Mouse (Mus musculus) midbrain, postnatal 0 days (tissue): ENCODE measurements around the gene Cdc42. TPM values are rescaled to one million over a fixed set of nuclear protein-coding genes. Genes with fewer than 3 reads are reported as not detected.

Experiments
- ATAC-seq: fragments of 200-750 bp; cut with Nextera tagmentation; 2 replicates; pipeline ENCODE4 v1.8.0; 2017; ENCODE audit warnings: moderate number of reproducible peaks, mild to moderate bottlenecking, moderate TSS enrichment, moderate library complexity; ENCODE audit not compliant: low FRiP score
- DNase-seq: peaks from one replicate; pipeline ENCODE4 v3.0.0-alpha.2; 2015; ENCODE audit warnings: low spot score
- H3K27ac ChIP-seq: fragments of 300-500 bp; sonication (generic); 2 replicates; pipeline ENCODE4 v1.5.1; 2014; ENCODE audit warnings: low read depth, mild to moderate bottlenecking, low read length, mixed read lengths
- H3K27me3 ChIP-seq: fragments of 300-500 bp; sonication (generic); 2 replicates; pipeline ENCODE4 v1.6.1; 2014; ENCODE audit warnings: low read length, control low read depth, mixed read lengths; ENCODE audit not compliant: insufficient read depth
- H3K36me3 ChIP-seq: fragments of 300-500 bp; sonication (generic); 2 replicates; pipeline ENCODE4 v1.6.1; 2014; ENCODE audit warnings: low read length, control low read depth, mixed read lengths; ENCODE audit not compliant: insufficient read depth
- H3K4me1 ChIP-seq: fragments of 300-500 bp; sonication (generic); 2 replicates; pipeline ENCODE4 v1.6.1; 2014; ENCODE audit warnings: mild to moderate bottlenecking, control low read depth, antibody characterized with exemption, low read length, mixed read lengths; ENCODE audit not compliant: insufficient read depth
- H3K4me2 ChIP-seq: fragments of 300-500 bp; sonication (generic); 2 replicates; pipeline ENCODE4 v1.6.1; 2014; ENCODE audit warnings: low read depth, mild to moderate bottlenecking, low read length, mixed read lengths; ENCODE audit not compliant: poor library complexity, severe bottlenecking
- H3K4me3 ChIP-seq: fragments of 300-500 bp; sonication (generic); 2 replicates; pipeline ENCODE4 v1.5.1; 2014; ENCODE audit warnings: low read depth, mild to moderate bottlenecking, low read length, moderate library complexity
- H3K9ac ChIP-seq: fragments of 300-500 bp; sonication (generic); replicated peaks from 2 replicates; pipeline ENCODE4 v1.6.1; 2014; ENCODE audit warnings: mild to moderate bottlenecking, low read length, moderate library complexity, mixed read lengths; ENCODE audit not compliant: poor library complexity, severe bottlenecking
- H3K9me3 ChIP-seq: fragments of 300-500 bp; sonication (generic); 2 replicates; pipeline ENCODE4 v1.6.1; 2016; ENCODE audit warnings: low read length, control low read depth
- CTCF ChIP-seq: IDR thresholded peaks from 2 replicates; pipeline ENCODE4 v1.5.1; 2016; ENCODE audit warnings: antibody characterized with exemption, mild to moderate bottlenecking
- WGBS: fragments of 180-500 bp; shearing (Covaris S2); extraction: QIAGEN DNeasy Blood & Tissue Kit; methylation state at CpG from one replicate; pipeline ENCODE4 v1.1.7; 2014; 5-methylcytosine and 5-hydroxymethylcytosine counted together
- polyA plus RNA-seq: library from polyadenylated mRNA; unstranded; fragments of >200 nt; fragmentation: Nextera tagmentation; extraction: Ambion mirVana; gene quantifications from 2 replicates; pipeline ENCODE4 v1.2.1, GENCODE M21; 2015
- total RNA-seq: library from RNA; depleted of rRNA; stranded (reverse); fragments of >200 nt; gene quantifications from 2 replicates; pipeline ENCODE4 v1.2.3, GENCODE M21; 2014

The Cdc42 gene
- total and polyA plus RNA-seq, 2 experiments from 2014 or later, result 583 to 1,182 TPM

- Histone ChIP-seq H3K4me1 (no peaks in the 10 kb centered on the region), H3K27me3 (no peaks in the 10 kb centered on the region), H3K4me2 (no peak overlapping the region), H3K9ac (no peak overlapping the region), H3K27ac (no peak overlapping the region), H3K9me3 (no peaks in the 10 kb centered on the region), H3K4me3 (no peak overlapping the region), H3K36me3 (peaks cover 6% of the 10 kb centered on the region; the same call in 1 of the 2 replicates)
- TF ChIP-seq CTCF, result no peak
- WGBS, result 86% methylated on average over 4 of the region's 4 CpGs
- ATAC-seq (no peak), DNase-seq (no peak)
These were observed 59.9 kb downstream of the Cdc42 start for GRCm38 (mm10) chr4:137297611-137298010.

- Histone ChIP-seq H3K36me3 (peaks cover 6% of the 10 kb centered on the region; the same call in 1 of the 2 replicates), H3K9me3 (no peaks in the 10 kb centered on the region), H3K27me3 (no peaks in the 10 kb centered on the region), H3K4me1 (no peaks in the 10 kb centered on the region), H3K27ac (no peak overlapping the region), H3K4me3 (no peak overlapping the region), H3K9ac (no peak overlapping the region), H3K4me2 (no peak overlapping the region)
- ATAC-seq, result no peak
- no peak for TF ChIP-seq CTCF
- DNase-seq, result no peak
- 79% methylated on average over 8 of the region's 8 CpGs for WGBS
These were observed 62.6 kb downstream of the Cdc42 start for GRCm38 (mm10) chr4:137294951-137295350.

- DNase-seq, result no peak
- peaks cover 6% of the 10 kb centered on the region; the same call in 1 of the 2 replicates for H3K36me3 ChIP-seq
- no peak overlapping the region for H3K27ac ChIP-seq
- no peaks in the 10 kb centered on the region for H3K27me3 ChIP-seq
- no peaks in the 10 kb centered on the region for H3K9me3 ChIP-seq
- H3K4me2 ChIP-seq, result no peak overlapping the region
- no peak overlapping the region for H3K9ac ChIP-seq
- WGBS, result 85% methylated on average over 5 of the region's 5 CpGs
- TF ChIP-seq CTCF, result no peak
- no peaks in the 10 kb centered on the region for H3K4me1 ChIP-seq
- H3K4me3 ChIP-seq, result no peak overlapping the region
- ATAC-seq, result no peak
These were observed 63.0 kb downstream of the Cdc42 start for GRCm38 (mm10) chr4:137294474-137294873.

GRCm38 (mm10) chr4:137294032-137294431 is 63.5 kb downstream of the Cdc42 start:
- Histone ChIP-seq H3K27ac (no peak overlapping the region), H3K4me1 (no peaks in the 10 kb centered on the region), H3K4me3 (no peak overlapping the region), H3K9me3 (no peaks in the 10 kb centered on the region), H3K36me3 (peaks cover 6% of the 10 kb centered on the region; the same call in 1 of the 2 replicates), H3K9ac (no peak overlapping the region), H3K27me3 (no peaks in the 10 kb centered on the region), H3K4me2 (no peak overlapping the region)
- WGBS, result 84% methylated on average over 7 of the region's 7 CpGs
- no peak for DNase-seq
- ATAC-seq, result no peak
- TF ChIP-seq CTCF, result no peak

DNA sequence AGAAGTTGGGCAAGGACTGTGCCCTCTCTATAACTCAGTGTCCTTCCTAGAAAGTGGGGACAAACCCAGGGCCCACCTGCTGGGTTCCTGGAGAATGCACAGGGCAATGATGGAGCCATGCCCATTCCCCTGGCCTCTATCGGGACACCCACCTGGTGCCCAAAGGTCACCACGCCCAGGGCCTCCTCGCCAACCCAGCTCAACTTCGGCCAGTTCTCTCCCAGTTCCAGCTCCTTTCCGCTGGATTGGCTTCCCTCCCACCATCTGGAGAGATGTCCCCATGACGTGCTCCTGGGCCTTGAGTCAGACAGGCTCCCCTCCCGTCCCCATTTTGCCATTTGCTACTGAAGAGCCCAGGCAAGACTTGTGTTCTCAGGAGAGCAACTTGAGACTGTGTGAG is 64.9 kb downstream of the Cdc42 start:
- H3K27me3 ChIP-seq, result no peaks in the 10 kb centered on the region
- no peaks in the 10 kb centered on the region for H3K9me3 ChIP-seq
- WGBS, result 86% methylated on average over 7 of the region's 7 CpGs
- no peak overlapping the region for H3K9ac ChIP-seq
- DNase-seq, result no peak
- H3K4me3 ChIP-seq, result no peak overlapping the region
- H3K36me3 ChIP-seq, result peaks cover 6% of the 10 kb centered on the region; the same call in 1 of the 2 replicates
- no peaks in the 10 kb centered on the region for H3K4me1 ChIP-seq
- TF ChIP-seq CTCF, result no peak
- H3K27ac ChIP-seq, result no peak overlapping the region
- no peak overlapping the region for H3K4me2 ChIP-seq
- ATAC-seq, result no peak

DNA sequence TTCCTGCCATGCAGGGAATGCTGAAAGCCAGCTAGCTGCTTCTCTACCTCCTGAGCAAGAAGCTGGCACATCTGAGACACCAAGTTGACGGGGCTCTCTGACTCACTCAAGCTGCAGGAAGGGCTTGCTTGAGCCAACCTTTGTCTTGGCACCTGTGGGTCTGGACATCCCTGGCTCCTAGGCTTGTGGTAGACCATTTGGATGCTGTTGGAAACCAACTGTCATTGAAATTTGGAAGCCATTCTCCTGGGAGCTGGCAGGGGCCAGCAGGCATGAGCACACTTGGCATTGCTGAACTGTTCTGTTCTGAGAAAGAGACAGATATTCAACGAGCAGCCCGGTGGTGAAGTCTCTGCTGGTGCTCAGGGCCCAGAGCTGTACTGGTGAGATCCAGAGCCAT is 67.3 kb downstream of the Cdc42 start:
- no peaks in the 10 kb centered on the region for H3K4me1 ChIP-seq
- no peak for TF ChIP-seq CTCF
- no peaks in the 10 kb centered on the region for H3K9me3 ChIP-seq
- no peak for DNase-seq
- H3K4me2 ChIP-seq, result no peak overlapping the region
- H3K27ac ChIP-seq, result no peak overlapping the region
- ATAC-seq, result no peak
- WGBS, result 71% methylated on average over 3 of the region's 3 CpGs
- no peak overlapping the region for H3K9ac ChIP-seq
- no peaks in the 10 kb centered on the region for H3K27me3 ChIP-seq
- no peaks in the 10 kb centered on the region for H3K36me3 ChIP-seq
- H3K4me3 ChIP-seq, result no peak overlapping the region
